Mouse (Mus musculus) layer of hippocampus, postnatal 25 days (tissue): ENCODE measurements at regions not wholly inside any gene's neighbourhood (a gene's known extent, or its start where the extent isn't known, plus 50 kb on each side); places are given as distances from the start of the nearest gene placed in this dataset.

ENCODE experiments used
- DNase-seq, 2 experiments: peaks; one replicate each; pipeline ENCODE4 v3.0.0; 2022; ENCODE audit warnings: mixed read lengths in 2 of 2, low spot score in 1 of 2; ENCODE audit errors: extremely low spot score in 1 of 2

DNA sequence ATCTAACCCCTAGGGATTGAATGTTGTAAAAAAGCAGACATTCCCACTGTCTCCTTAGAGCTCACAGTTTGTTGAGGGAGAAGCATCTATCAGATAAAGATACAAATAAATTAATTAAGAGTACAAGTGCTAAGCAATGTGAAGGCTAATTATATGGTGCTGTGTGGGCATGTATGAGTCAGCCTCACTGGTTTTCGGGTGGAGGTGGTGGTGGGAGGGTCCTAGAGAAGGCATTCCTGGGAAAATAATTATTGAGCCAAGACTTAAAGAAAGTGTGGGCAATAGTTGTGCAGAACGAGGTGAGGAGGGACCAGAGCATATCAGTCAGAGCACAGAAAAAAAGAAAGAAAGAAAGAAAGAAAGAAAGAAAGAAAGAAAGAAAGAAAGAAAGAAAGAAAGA lies 470.2 kb downstream of the Lmo4 start:
- DNase-seq, result no peak

DNA sequence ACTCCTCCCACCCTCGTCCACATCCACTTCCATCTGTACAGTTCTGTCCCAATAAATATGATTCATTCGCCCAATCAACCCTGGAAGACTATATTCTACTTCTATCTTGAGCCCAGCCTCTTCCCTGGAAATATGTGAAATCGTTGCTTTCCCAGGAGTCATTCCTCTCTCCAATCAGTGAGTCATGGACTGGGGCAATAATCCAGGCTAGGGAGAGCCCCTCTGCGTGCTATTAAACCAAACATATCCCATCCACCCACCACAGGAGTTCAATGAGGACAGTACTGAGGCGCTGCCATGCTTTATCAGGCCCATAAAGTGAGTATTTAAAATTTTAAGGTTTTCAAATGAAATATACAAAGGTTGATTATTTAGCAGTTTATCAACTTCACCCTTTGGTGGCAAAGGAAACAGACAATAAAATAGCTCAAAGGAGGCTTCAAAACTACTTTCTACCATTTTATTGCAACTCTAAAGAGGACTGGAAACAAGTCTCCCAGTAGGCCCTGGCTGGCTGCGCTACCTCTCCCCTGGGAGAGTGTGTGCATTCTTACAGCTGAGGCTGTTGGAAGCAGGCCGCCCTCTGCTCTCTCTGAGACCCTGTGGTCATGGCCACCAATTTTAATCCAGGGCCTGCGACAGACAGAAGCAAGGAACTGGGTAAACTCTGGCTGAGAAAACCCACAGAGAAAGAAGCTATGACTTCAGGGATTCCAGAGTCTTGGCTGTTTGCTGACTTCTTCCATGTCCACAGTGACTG lies 471.9 kb downstream of the Lmo4 start:
- DNase-seq, result no peak

GRCm38 (mm10) chr3:143729473-143730076 lies 475.4 kb downstream of the Lmo4 start:
- no peak for DNase-seq

GRCm38 (mm10) chr3:143722571-143722970 lies 482.4 kb downstream of the Lmo4 start:
- peak in 1 of 2 experiments; percentile 20 for DNase-seq

DNA sequence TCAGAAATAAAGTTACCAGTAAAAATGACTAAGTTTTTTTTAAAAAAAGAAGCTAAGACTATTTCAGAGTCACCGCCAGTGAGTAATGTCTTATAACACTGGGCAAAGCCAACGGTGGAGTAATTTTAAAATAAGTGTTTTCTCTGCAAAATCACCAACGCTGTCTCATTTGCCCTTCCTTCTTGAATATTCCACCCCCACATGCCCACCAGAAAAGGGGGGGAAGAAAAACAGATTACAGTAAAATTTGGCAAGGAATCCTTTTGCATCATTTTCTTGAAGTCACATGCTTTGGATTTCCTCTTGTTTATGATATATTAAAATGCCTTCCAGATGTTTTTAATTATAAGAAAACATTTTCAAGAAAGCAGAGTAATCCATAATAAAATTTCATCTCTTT lies 482.9 kb downstream of the Lmo4 start:
- no peak for DNase-seq

DNA sequence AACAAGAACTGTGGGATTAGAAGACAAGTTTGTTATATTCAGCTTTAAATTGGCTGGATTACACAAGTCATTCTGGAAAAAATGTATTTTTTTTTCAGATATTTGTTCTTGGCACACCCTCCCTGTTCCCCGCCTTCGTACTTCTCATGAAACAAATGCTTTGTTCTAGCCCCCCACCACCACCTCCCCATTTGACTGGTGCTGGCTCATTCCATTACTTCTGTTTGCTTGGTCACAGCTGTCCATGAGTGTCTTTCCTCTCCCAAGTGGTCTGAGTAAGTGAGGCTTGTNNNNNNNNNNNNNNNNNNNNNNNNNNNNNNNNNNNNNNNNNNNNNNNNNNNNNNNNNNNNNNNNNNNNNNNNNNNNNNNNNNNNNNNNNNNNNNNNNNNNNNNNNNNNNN lies 491.8 kb downstream of the Lmo4 start:
- DNase-seq, result no peak

DNA sequence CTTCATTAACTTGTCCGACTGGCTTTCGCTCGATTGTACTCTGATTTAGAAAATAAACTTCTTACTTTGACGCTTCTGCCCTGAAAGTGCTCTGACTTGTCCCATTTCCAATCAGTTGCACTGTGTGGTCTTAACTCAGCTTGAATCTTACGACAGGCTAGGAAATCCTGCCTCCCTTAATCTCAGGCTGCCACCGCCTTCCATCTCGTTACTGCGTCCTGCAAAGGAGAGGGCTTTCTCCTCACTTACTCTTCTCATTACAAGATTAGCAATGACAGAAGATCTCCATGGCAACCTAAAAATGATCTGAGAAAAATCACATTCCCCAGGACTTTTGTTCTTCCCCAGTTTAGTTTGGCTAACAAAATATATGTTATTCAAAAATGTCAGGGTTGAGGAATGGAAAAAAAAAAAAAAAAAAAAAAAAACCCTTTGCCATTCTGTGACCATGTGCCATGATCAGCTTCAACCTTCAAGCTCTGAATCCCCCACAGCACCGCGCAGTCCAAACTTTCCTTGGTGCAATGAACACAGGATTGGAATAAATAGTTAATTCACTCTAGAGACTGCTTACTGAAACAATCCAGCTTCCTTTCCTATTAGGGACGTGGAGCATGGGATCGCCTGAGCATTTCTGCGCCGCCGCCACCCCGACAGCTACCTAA lies 494.1 kb downstream of the Lmo4 start:
- DNase-seq, result no peak

GRCm38 (mm10) chr3:143706679-143707078 lies 498.3 kb downstream of the Lmo4 start:
- no peak for DNase-seq

DNA sequence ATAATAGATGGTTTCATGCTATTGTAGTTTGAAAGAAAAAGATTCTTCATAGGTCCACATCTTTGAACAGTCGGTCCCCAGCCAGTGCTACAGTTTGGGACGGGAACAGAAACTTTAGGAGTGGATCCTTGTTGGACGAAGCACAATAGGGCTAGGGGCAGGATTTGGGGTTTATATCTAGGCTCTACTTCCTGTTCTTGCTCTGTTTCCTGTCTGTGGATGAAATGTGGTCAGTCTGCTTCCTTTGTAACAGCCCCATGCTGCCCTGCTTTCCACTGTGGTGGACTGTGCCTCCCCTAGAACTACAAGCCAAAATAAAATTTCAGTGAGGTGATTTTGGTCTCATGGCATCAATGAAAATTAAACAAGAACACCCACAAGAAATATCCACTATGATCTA lies 510.2 kb downstream of the Lmo4 start:
- DNase-seq, result no peak

DNA sequence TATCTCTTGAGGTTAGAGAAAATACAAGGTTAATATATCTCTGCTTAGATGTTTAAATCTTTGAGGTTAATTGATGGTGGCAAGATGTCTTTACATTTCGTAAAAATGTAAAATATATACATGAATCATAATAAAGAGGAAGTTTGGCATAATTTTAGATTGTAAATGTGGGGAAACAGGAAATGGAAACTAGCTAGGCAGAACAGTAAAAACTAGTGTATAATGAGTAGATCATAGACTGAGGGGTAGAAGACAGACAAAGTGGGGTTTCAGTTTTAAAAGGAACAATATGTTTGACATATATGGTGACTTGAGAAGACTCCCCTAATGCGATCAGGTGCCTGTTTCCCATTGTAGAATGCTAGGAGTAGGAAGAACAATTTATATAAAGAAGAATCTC lies 519.3 kb downstream of the Lmo4 start:
- no peak for DNase-seq

GRCm38 (mm10) chr3:143678186-143678585 lies 526.8 kb downstream of the Lmo4 start:
- DNase-seq, result no peak

- no peak for DNase-seq
Measured at GRCm38 (mm10) chr3:143674855-143675254, 530.2 kb downstream of the Lmo4 start.

- no peak for DNase-seq
Measured at GRCm38 (mm10) chr3:143674446-143674845, 530.6 kb downstream of the Lmo4 start.

GRCm38 (mm10) chr3:143662041-143662685 lies 542.9 kb downstream of the Lmo4 start:
- DNase-seq, result no peak

DNA sequence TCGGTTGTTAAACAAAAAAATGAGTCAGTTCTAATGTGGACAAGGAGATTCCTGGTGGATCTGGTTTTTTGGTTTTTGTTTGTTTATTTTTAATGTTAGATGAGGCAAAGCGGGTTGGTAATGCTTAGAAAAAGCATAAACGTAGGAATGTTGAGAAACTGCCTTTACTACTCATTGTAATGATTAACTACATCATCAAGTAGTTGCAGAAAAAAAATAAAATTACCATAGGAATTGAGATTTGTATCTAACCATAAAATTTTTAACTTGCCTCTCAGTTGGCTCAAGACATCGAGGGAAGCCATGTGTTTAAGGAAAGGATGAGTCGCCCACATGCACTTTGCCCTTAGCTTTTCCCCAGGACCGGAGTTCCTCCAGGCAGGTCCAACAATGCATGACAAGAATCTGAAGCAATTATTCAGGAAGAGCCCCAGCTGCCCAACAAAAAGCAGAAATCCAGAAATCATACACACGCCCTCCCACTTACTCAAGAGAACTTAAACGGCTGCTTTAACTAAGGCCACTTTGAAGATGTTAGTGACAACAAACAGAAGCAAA lies 545.5 kb downstream of the Lmo4 start:
- DNase-seq, result no peak

DNA sequence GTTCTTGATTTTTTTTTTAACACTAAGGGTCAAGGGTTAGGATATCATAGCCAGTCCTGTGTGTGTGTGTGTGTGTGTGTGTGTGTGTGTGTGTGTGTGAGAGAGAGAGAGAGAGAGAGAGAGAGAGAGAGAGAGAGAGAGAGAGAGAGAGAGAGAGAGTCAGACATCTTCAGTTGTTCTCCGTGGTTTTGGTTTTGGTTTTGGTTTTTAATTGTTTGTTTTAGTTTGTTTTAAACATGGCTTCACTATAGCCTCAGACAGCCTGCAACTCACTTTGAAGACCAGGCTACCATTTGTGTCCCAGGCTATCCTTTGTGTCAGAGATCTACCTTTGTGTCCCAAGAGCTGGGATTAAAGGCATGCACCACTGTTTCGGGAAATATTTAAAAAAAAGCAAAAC lies 557.8 kb downstream of the Lmo4 start:
- DNase-seq, result no peak

DNA sequence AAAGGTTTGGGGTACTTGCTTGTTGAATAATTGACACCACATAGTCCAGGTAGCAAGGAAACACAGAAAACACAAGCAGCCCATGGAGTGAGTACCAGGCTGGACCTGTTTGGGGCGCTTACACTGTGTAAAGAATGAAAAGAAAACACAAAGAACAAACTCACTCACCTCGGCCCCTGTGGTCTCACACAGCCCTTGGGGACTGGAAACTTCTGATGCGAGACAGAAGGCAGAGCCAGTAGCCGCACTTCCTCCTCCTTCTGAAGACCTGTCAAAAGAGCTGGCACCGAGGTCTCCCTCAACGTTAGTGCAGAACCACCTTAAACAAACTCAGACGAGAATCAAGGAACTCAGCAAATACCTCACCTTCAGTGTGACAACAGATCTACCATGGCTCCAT lies 558.2 kb downstream of the Lmo4 start:
- no peak for DNase-seq

GRCm38 (mm10) chr3:143633036-143633435 lies 572.0 kb downstream of the Lmo4 start:
- DNase-seq, result no peak

DNA sequence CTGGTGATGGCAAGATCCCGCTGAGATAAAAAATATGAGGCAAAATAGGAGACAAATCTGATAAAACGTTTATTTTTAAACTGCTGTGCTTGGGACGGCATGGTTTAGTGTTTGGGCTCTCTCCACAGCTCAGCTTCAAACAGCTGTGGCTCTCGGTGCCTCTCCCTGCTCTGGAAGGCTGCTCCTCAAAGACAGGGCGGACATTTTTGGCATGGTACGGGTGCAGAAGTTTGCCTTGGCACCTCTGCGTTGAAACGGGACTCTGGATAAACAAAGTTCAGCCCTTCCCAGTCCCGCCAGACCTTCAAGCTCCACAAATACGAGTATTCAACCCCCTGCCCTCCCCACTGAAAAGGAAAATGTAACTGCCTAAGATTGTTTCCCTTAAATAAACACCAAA lies 573.8 kb downstream of the Lmo4 start:
- DNase-seq, result no peak

DNA sequence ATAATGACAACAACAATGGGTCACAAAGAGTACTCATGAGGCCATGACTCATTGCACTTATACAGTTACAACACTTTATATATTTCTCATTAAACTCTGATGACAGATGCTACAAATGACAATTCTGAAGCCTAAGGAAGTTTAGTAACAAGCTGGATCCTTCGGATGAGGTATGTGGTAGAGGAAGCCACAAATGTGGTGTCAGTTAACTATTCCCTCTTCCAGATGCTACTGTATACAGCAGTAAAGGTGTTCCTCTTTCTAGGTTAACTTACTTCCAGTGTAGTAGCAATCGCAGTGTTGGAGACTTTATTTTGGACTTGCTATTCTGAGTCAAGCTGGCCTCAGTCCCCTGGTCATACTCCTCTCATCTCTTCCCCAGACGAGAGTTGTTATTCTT lies 580.1 kb downstream of the Lmo4 start:
- DNase-seq, result no peak

- no peak for DNase-seq
Measured at GRCm38 (mm10) chr3:143622275-143622674, 582.7 kb downstream of the Lmo4 start.
